Mouse (Mus musculus): Measurements from ENCODE around the gene Klhl32.

- TF ChIP-seq CTCF (IDR thresholded peaks at IDR 0.05; ENCODE audit: low read depth, low read length), result no peak
- no peak for TF ChIP-seq POLR2A (IDR thresholded peaks at IDR 0.05; ENCODE audit: extremely low read depth, insufficient read depth, low read length)
These were observed 208.6 kb downstream of the Klhl32 start for GRCm38 (mm10) chr4:24642306-24642705.

Measured in liver, adult 2 months (tissue).